ENCODE assay signal across 8 mouse cellular contexts in the genomic region with DNA sequence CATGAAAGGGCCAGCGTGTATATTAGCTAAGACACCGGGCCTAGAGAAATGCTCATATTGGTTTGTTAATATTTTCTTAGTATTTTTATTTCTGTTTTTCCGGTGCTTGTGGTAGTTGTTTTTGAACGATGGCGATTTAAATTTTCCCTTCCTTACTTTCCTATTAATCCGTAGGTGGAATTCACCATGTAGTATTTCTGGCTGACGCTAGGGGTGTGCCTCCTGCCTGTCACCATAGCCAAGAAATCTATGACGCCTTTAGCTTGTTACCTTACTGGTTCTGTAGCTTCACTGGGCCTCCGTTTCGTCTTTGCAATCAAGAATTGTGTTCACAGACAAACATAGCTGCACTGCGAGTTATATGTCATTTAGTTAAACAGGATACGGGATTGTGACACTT. TPM values are rescaled to one million over a fixed set of nuclear protein-coding genes. Genes with fewer than 3 reads are reported as not detected.
A peak's percentile ranks its signal among the peaks of the same experiment; 100 is the strongest.
DNase-seq lines count a peak whose midpoint lies in the region; ATAC-seq and TF ChIP-seq lines count a peak whose summit lies in the region.

No protein-coding gene starts in this region.

- H3K4me3 ChIP-seq in hindbrain, embryonic 16.5 days (ENCODE audit: low read length): peak overlapping the region; percentile 99
- H3K4me3 ChIP-seq in left cerebral cortex, adult 2 months: peak overlapping the region; percentile 99
- H3K4me3 ChIP-seq in macrophage (ENCODE audit: inconsistent target): peak overlapping the region; percentile 91

- H3K79me2 ChIP-seq in macrophage (ENCODE audit: inconsistent target): peaks cover 56% of the 10 kb centered on the region

- 2% methylated on average over 12 of the region's 12 CpGs for WGBS in hindbrain, embryonic 16.5 days
- 3% methylated on average over 11 of the region's 12 CpGs for WGBS in macrophage (ENCODE audit: missing documents)

- intact Hi-C loops in left cerebral cortex, adult 2 months (cut with DNase I): loop anchor here (2.0 to 5.0 kb wide), 2 partner anchors 77 to 208 kb away; a partner anchor contains a TSS

- H3K9ac ChIP-seq in hindbrain, embryonic 16.5 days (ENCODE audit: low read depth, low read length): peak overlapping the region; percentile 99

- peak; percentile 32; the same call in 1 of the 2 replicates for ATAC-seq in frontal cortex, adult (ENCODE audit: low TSS enrichment)
- no peak for ATAC-seq in hindbrain, embryonic 16.5 days

- H3K9me3 ChIP-seq in hindbrain, embryonic 16.5 days (ENCODE audit: control insufficient read depth, low read length): no peaks in the 10 kb centered on the region

- H3K4me2 ChIP-seq in hindbrain, embryonic 16.5 days (ENCODE audit: low read length): peak overlapping the region; percentile 60

- H3K36me3 ChIP-seq in hindbrain, embryonic 16.5 days (ENCODE audit: control insufficient read depth, insufficient read depth, low read length): no peaks in the 10 kb centered on the region
- no peaks in the 10 kb centered on the region for H3K36me3 ChIP-seq in macrophage (ENCODE audit: inconsistent target)

- peaks cover 18% of the 10 kb centered on the region for H3K4me1 ChIP-seq in hindbrain, embryonic 16.5 days (ENCODE audit: control insufficient read depth, insufficient read depth, low read depth, low read length)

- H3K27ac ChIP-seq in hindbrain, embryonic 16.5 days (ENCODE audit: low read depth, low read length): peak overlapping the region; percentile 98
- H3K27ac ChIP-seq in left cerebral cortex, adult 2 months: peak overlapping the region; percentile 97
- H3K27ac ChIP-seq in macrophage: peak overlapping the region; percentile 68

- peak; percentile 82 for TF ChIP-seq CTCF in left cerebral cortex, adult 2 months (IDR thresholded peaks at IDR 0.05)

- no peaks in the 10 kb centered on the region for H3K27me3 ChIP-seq in hindbrain, embryonic 16.5 days (replicated peaks; ENCODE audit: control insufficient read depth, insufficient read depth, low read length)

- DNase-seq in frontal cortex, postnatal 25 days (ENCODE audit: low spot score in 2 of 2): no peak
- peak; percentile 83 for DNase-seq in cerebellum, adult 9-10 months
- DNase-seq in frontal cortex, postnatal 10 days (ENCODE audit: low spot score in 2 of 2): peak; percentile 27 to 47
- peak; percentile 26 to 48 for DNase-seq in left cerebral cortex, adult 2 months (ENCODE audit: extremely low spot score in 1 of 2, low spot score in 2 of 2)
- DNase-seq in right cerebral cortex, postnatal 10 days (ENCODE audit: low spot score in 2 of 2): peak; percentile 67 to 81

RNA-seq across cellular contexts. Expression of a gene that starts 1.2 kb away (rescaled TPM):
- 220 and 236 TPM in 2 replicates for polyA plus RNA-seq in hindbrain, embryonic 16.5 days (2015; fragmentation: Nextera tagmentation; extraction: Ambion mirVana)
- total RNA-seq in left cerebral cortex, adult 2 months (2021): 100 to 1,000 TPM; 688 to 716 TPM
- 10 to 100 TPM in 24 of 26 experiments, 1 to 10 TPM in 2; 8.9 to 50.5 (median 29.2) TPM for total RNA-seq in macrophage (2018; cell fraction: chromatin; rRNA removed)
- total RNA-seq in macrophage (2018; cell fraction: cytosol; rRNA removed): 100 to 1,000 TPM; 101 to 141 (median 119) TPM
- 100 to 1,000 TPM in 3 of 26 experiments, 10 to 100 TPM in 23; 25.5 to 141 (median 61.8) TPM for total RNA-seq in macrophage (2018; cell fraction: nucleus; rRNA removed)
- 104 to 123 TPM (median 116 TPM) in 3 replicates for polyA plus RNA-seq in macrophage (2018)

RNA-seq across cellular contexts. Expression of a gene that starts 21.7 kb away (rescaled TPM):
- polyA plus RNA-seq in hindbrain, embryonic 16.5 days (2015; fragmentation: Nextera tagmentation; extraction: Ambion mirVana): 18.0 TPM in 2 replicates
- total RNA-seq in left cerebral cortex, adult 2 months (2021): 1 to 10 TPM; 6.7 to 8.8 TPM
- 1 to 10 TPM in 24 of 26 experiments, under 1 TPM in 2; 0.56 to 9.4 (median 3.6) TPM for total RNA-seq in macrophage (2018; cell fraction: chromatin; rRNA removed)
- 10 to 100 TPM in 4 of 26 experiments, 1 to 10 TPM in 22; 2.5 to 11.3 (median 7.9) TPM for total RNA-seq in macrophage (2018; cell fraction: cytosol; rRNA removed)
- total RNA-seq in macrophage (2018; cell fraction: nucleus; rRNA removed): 1 to 10 TPM; 1.0 to 9.2 (median 4.5) TPM
- 6.6 to 9.9 TPM (median 9.9 TPM) in 3 replicates for polyA plus RNA-seq in macrophage (2018)

RNA-seq across cellular contexts. Expression of a gene that starts 51.1 kb away (rescaled TPM):
- 45.2 and 55.1 TPM in 2 replicates for polyA plus RNA-seq in hindbrain, embryonic 16.5 days (2015; fragmentation: Nextera tagmentation; extraction: Ambion mirVana)
- 10 to 100 TPM; 23.0 to 25.7 TPM for total RNA-seq in left cerebral cortex, adult 2 months (2021)
- 10 to 100 TPM in 11 of 26 experiments, 1 to 10 TPM in 14, not detected in 1; 1.4 to 17.2 (median 9.5) TPM for total RNA-seq in macrophage (2018; cell fraction: chromatin; rRNA removed)
- total RNA-seq in macrophage (2018; cell fraction: cytosol; rRNA removed): 10 to 100 TPM; 37.5 to 71.4 (median 50.7) TPM
- 10 to 100 TPM in 20 of 26 experiments, 1 to 10 TPM in 6; 3.4 to 28.4 (median 11.5) TPM for total RNA-seq in macrophage (2018; cell fraction: nucleus; rRNA removed)
- polyA plus RNA-seq in macrophage (2018): 41.0 to 99.3 TPM (median 53.7 TPM) in 3 replicates

Comparison
In these comparisons a context has a peak if more than half of its experiments do, and no peak if none do; other contexts are left out.
1. DNase-seq: peak in cerebellum, adult 9-10 months (single experiment), frontal cortex, postnatal 10 days (2 of 2), left cerebral cortex, adult 2 months (2 of 2) and right cerebral cortex, postnatal 10 days (2 of 2); none in frontal cortex, postnatal 25 days (0 of 2).
2. Peak in every context shown above with its lines, with median percentiles within 50 percentile points of each other: H3K27ac ChIP-seq and H3K4me3 ChIP-seq.